Mouse (Mus musculus): ENCODE measurements at regions not wholly inside any gene's neighbourhood (a gene's known extent, or its start where the extent isn't known, plus 50 kb on each side); places are given as distances from the start of the nearest gene placed in this dataset.

- peak; percentile 8 for DNase-seq
These were observed 229.7 kb upstream of the Grm3 start for GRCm38 (mm10) chr5:9954652-9955051.

GRCm38 (mm10) chr5:9938746-9939145, 213.8 kb upstream of the Grm3 start:
- no peak for DNase-seq

GRCm38 (mm10) chr5:9912936-9913335, 188.0 kb upstream of the Grm3 start:
- DNase-seq: no peak

- no peak for DNase-seq
These were observed 186.8 kb upstream of the Grm3 start for GRCm38 (mm10) chr5:9911783-9912182.

GRCm38 (mm10) chr5:9911089-9911473, 186.1 kb upstream of the Grm3 start:
- no peak for DNase-seq

GRCm38 (mm10) chr5:9910452-9911088, 185.6 kb upstream of the Grm3 start:
- no peak for DNase-seq

GRCm38 (mm10) chr5:9895297-9895696, 170.3 kb upstream of the Grm3 start:
- no peak for DNase-seq

GRCm38 (mm10) chr5:9878063-9878462, 153.1 kb upstream of the Grm3 start:
- DNase-seq: no peak

- DNase-seq: no peak
These were observed 144.1 kb upstream of the Grm3 start for GRCm38 (mm10) chr5:9869091-9869490.

GRCm38 (mm10) chr5:9829750-9830149, 104.8 kb upstream of the Grm3 start:
- no peak for DNase-seq

GRCm38 (mm10) chr5:9801707-9802106, 76.7 kb upstream of the Grm3 start:
- peak; percentile 16 for DNase-seq

- DNase-seq: no peak
These were observed 56.1 kb upstream of the Grm3 start for GRCm38 (mm10) chr5:9781107-9781506.

Measured in kidney, postnatal 10 days (tissue).